Mouse (Mus musculus) adrenal gland, postnatal 10 days (tissue): ENCODE results near the gene Psmd12. TPM values are rescaled to one million over a fixed set of nuclear protein-coding genes. Genes with fewer than 3 reads are reported as not detected.
A peak's percentile ranks its signal among the peaks of the same experiment; 100 is the strongest.
"Not testable (repeated sequence)": the region's sequence is repeated elsewhere in the genome, so short reads cannot be mapped to it uniquely, and the experiment has no call there.

Experiments used
- DNase-seq: peaks from one replicate; pipeline ENCODE4 v3.0.0; 2021; ENCODE audit warnings: mixed read lengths
- total RNA-seq, 2 experiments: library from RNA; stranded (reverse); gene quantifications; 2 replicates each; pipeline ENCODE4 v1.2.3; 2021

Gene Psmd12
- total RNA-seq, 2 experiments from 2014 or later = 78.7 to 84.8 TPM

GRCm38 (mm10) chr11:107459828-107460227 is 19.5 kb upstream of the Psmd12 start:
- no peak for DNase-seq

DNA sequence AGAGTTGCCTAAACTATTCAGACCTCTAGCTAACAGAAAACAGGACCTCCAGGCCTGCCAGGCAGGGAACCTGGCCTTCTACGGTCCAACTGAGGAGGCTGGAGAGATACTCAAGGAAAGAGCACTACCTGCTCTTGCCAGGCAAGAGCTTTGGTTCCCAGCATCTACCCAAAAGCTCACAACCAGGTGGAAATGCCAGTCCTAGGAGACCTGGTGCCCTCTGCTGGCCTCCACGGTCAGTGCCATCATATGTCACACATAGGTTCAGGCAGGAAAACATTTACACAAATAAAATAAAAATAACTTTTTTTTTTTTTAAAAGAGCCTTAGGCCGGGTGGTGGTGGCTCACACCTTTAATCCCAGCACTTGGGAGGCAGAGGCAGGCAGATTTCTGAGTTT is 16.8 kb upstream of the Psmd12 start:
- DNase-seq = no peak

DNA sequence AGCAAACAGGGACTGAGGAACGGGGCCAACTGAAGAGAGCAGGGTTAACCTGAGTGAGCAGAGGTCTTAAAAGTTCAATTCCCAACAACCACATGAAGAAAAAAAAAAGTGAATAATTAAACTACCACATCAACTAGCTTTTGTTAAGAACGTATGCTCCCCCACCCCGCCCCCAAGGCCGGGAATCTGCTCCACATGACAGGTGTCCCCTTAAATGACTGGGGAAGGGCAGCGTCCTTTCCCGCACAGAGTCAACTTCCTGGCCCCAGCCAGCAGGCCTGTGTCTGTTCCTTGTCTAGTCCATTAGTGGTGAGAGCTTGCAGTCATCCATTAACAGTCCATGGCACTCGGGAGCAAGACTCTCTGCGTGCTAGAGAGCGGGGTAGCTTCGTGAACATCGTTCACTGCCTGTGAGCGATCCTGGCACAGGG is 16.0 kb upstream of the Psmd12 start:
- no peak for DNase-seq

GRCm38 (mm10) chr11:107464141-107464540 is 15.1 kb upstream of the Psmd12 start:
- DNase-seq = no peak

DNA sequence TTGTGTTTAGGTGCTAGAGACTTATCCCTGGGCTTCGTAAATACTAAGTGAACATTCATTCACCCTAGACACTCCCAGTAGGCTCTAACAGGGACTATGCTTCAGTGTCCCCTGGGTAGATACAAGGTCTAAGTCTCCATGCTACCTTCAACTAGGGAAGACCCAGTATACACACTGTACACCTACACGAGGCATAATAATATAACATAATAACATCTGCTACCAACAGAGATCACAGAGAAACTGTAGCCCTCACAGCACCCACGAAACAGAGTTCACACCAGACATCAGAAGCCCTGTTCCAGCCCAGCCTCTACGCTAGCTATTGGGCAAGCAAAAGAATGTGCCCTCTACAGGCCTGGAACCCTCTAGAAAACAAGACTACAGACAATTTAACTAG is 14.2 kb upstream of the Psmd12 start:
- no peak for DNase-seq

DNA sequence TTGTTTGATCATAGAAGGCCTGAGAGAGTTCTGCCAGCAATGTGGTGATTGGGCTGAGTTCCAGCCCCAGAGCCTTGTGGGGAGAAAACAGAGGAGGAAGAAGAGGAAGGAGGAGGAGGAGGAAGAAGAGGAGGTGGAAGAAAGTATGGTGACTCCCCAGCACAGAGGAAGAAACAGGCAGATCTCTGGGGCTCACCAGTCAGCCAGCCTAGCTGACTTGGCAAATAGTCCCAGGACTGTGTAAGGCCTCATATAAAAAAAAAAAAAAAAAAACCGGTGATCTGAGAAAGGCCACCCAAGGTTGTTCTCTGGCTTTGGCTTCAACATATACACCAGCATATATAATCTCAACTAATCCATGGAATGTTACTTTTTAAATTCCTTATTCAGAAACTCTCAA is 13.3 kb upstream of the Psmd12 start:
- no peak for DNase-seq

- DNase-seq = no peak
Measured at GRCm38 (mm10) chr11:107466611-107467391, 12.5 kb upstream of the Psmd12 start.

- DNase-seq = no peak
Measured at GRCm38 (mm10) chr11:107468252-107469030, 10.8 kb upstream of the Psmd12 start.

- peak; percentile 87 for DNase-seq
Measured at GRCm38 (mm10) chr11:107469031-107469522, 10.2 kb upstream of the Psmd12 start.

GRCm38 (mm10) chr11:107469523-107470371 is 9.5 kb upstream of the Psmd12 start:
- peak; percentile 81 for DNase-seq

GRCm38 (mm10) chr11:107470521-107471041 is 8.7 kb upstream of the Psmd12 start, which contains the start of gene Pitpnc1:
Pitpnc1 (minus strand) TSS chr11:107470699.
- peak; percentile 95 for DNase-seq

GRCm38 (mm10) chr11:107471071-107471720 is 8.1 kb upstream of the Psmd12 start:
- no peak for DNase-seq

DNA sequence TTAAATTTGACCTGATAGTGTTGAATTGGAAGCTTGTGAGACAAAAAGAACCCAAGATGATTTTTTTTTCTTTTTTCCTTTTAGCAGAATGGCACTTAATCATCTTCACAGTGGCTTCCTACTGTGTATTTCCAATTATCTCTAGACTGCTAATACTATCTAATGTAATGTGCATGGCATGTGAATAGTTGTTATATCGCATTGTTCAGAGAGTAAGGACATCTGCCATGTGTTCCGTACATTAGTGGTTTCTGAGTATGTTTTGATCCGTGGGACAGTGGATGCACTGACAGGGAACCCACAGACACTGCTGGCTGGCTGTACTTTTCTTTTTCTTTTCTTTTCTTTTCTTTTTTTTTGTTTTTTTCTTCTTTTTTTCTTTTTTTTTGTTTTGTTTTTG is 7.0 kb upstream of the Psmd12 start:
- no peak for DNase-seq

DNA sequence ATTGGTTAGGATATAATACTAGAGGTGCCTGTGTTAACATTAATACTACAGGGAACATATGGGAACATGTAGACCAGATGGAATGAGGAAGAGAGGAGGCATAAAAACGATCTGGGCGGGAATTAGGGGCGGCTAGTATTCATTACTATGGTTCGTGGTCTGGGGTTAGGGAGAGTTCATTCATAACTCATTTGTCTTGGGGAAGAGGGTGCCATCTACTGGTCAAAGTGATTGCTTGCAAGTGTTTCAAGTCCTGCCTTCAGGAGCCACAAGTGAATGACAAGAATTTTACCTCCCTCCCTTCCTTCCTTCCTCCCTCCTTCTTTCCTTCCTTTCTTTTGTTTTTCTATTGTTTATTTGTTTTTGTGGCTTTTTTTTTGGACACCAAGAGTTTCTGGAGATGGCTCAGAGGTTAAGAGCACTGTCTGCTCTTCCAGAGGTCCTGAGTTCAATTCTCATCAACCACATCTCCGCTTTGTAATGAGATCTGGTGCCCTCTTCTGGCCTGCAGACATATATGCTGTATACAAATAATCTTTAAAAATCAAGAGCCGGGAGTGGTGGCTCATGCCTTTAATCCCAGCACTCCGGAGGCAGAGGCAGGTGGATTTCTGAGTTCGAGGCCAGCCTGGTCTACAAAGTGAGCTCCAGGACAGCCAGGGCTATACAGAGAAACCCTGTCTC is 6.0 kb upstream of the Psmd12 start:
- peak; percentile 59 for DNase-seq

- no peak for DNase-seq
Measured at GRCm38 (mm10) chr11:107479862-107480203, 549 bp downstream of the Psmd12 start.

- DNase-seq = no peak
Measured at GRCm38 (mm10) chr11:107484341-107484740, 5.1 kb downstream of the Psmd12 start.

GRCm38 (mm10) chr11:107502801-107503200 is 23.5 kb downstream of the Psmd12 start:
- DNase-seq = no peak

GRCm38 (mm10) chr11:107504364-107504763 is 25.1 kb downstream of the Psmd12 start:
- not testable (repeated sequence) for DNase-seq

DNA sequence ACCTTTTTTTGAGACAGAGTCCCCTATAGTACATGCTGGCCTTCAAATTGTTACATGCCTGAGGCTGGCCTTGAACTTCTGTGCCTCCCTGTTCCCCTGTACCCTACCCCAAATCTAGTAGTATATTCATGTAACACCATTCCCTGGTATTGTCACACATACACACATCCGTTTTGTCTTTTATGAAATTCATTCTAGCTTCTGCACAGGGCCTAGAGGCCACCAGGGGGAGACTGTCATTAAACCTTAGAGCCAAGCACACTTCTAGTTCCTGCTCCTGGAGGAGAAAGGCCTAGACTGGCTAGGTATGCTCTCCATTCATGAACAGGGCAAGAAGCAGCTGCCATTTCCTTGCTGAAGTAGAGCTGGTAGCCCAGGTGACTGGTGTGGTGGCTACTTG is 27.0 kb downstream of the Psmd12 start:
- DNase-seq = peak; percentile 29

- no peak for DNase-seq
Measured at GRCm38 (mm10) chr11:107509631-107510338, 30.5 kb downstream of the Psmd12 start.
